Mouse (Mus musculus) embryonic facial prominence, embryonic 10.5 days (tissue): Measurements from ENCODE around the gene Pxylp1. TPM values are rescaled to one million over a fixed set of nuclear protein-coding genes. Genes with fewer than 3 reads are reported as not detected.
"Not testable (repeated sequence)": the region's sequence is repeated elsewhere in the genome, so short reads cannot be mapped to it uniquely, and the experiment has no call there.

Source experiments
- DNase-seq: peaks from one replicate; pipeline ENCODE4 v3.0.0-alpha.2; 2017; ENCODE audit warnings: low spot score
- H3K27ac ChIP-seq: fragments of 300-500 bp; sonication (generic); replicated peaks from 2 replicates; pipeline ENCODE4 v1.5.1; 2016; ENCODE audit warnings: mild to moderate bottlenecking
- H3K27me3 ChIP-seq: fragments of 300-500 bp; sonication (generic); replicated peaks from 2 replicates; pipeline ENCODE4 v1.6.1; 2016; ENCODE audit warnings: low read depth, mild to moderate bottlenecking; ENCODE audit not compliant: poor library complexity, severe bottlenecking
- H3K36me3 ChIP-seq: fragments of 300-500 bp; sonication (generic); replicated peaks from 2 replicates; pipeline ENCODE4 v1.6.1; 2016; ENCODE audit warnings: mild to moderate bottlenecking, moderate library complexity
- H3K4me1 ChIP-seq: fragments of 300-500 bp; sonication (generic); 2 replicates; pipeline ENCODE4 v1.6.1; 2016
- H3K4me3 ChIP-seq: fragments of 300-500 bp; sonication (generic); 2 replicates; pipeline ENCODE4 v1.5.1; 2016; ENCODE audit warnings: mild to moderate bottlenecking, moderate library complexity
- H3K9me3 ChIP-seq: fragments of 300-500 bp; sonication (generic); 2 replicates; pipeline ENCODE4 v1.6.1; 2016; ENCODE audit warnings: mild to moderate bottlenecking
- WGBS: fragments of 180-500 bp; shearing (Covaris S2); methylation state at CpG from one replicate; pipeline ENCODE4 v1.1.7; 2016; 5-methylcytosine and 5-hydroxymethylcytosine counted together
- polyA plus RNA-seq: library from polyadenylated mRNA; unstranded; fragments of >200 nt; fragmentation: Nextera tagmentation; extraction: Ambion mirVana; gene quantifications from 2 replicates; pipeline ENCODE4 v1.2.1, GENCODE M21; 2016

Gene Pxylp1
- polyA plus RNA-seq = 16.7 and 17.5 TPM in 2 replicates

- Histone ChIP-seq H3K27me3 (peaks cover 38% of the 10 kb centered on the region), H3K4me1 (peaks cover 56% of the 10 kb centered on the region), H3K9me3 (no peaks in the 10 kb centered on the region), H3K27ac (peak within 1 kb of the TSS; percentile 40; the same call in 1 of the 2 replicates), H3K36me3 (no peaks in the 10 kb centered on the region), H3K4me3 (no peak within 1 kb of the TSS)
- peak; percentile 58 for DNase-seq
- WGBS = 5% methylated on average over 3 of the region's 3 CpGs
These were observed at the start of gene Pxylp1 for GRCm38 (mm10) chr9:96892546-96892945. TSS of gene Pxylp1 (minus strand) at chr9:96892669.

DNA sequence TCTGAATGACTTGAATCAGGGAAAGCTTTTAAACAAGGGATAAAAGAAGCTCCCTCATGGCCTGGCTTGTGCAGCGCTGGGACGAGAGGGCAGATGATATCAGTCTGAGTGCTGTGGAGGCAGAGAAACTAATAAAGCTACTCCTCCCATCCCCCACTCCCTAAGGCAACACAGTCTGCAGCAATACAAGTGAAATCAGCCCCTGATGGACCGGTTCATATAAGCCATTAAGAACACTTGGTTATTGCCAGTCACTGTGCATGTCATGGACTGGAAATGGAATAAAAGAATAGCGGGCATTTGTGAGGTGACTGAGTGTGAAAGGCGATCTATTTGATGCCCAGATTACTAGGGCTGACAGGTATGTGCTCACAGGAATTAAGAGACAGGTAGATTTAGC, 46.4 kb upstream of the Pxylp1 start:
- peaks cover 11% of the 10 kb centered on the region; the same call in 1 of the 2 replicates for H3K4me1 ChIP-seq
- H3K27me3 ChIP-seq = 0 out of 2 replicates have a peak, but pooled peaks cover 6% of the 10 kb centered on the region
- peaks cover 5% of the 10 kb centered on the region; the same call in 1 of the 2 replicates for H3K9me3 ChIP-seq
- WGBS = 72% methylated on average over 5 of the region's 5 CpGs
- H3K4me3 ChIP-seq = no peak overlapping the region
- no peak overlapping the region for H3K27ac ChIP-seq
- DNase-seq = no peak
- H3K36me3 ChIP-seq = peaks cover 58% of the 10 kb centered on the region

DNA sequence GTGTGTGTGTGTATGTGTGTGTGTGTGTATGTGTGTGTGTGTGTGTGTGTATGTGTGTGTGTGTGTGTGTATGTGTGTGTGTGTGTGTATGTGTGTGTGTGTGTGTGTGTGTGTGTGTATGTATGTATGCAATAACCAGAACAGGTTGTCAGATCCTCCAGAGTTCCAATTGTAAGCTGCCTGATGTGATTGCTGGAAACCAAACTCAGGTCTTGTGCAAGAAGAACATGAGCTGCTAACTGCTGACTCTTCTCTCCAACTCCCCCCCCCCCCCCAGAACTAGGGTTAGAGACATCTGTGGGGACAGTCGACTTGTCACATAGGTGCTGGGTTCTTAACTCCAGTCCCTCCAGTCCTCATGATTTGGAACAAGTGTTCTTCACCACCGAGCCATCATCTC, 44.0 kb upstream of the Pxylp1 start:
- H3K27me3 ChIP-seq, H3K9me3 ChIP-seq, H3K27ac ChIP-seq, H3K4me3 ChIP-seq, DNase-seq: not testable (repeated sequence)
- peaks cover 11% of the 10 kb centered on the region; the same call in 1 of the 2 replicates for H3K4me1 ChIP-seq
- H3K36me3 ChIP-seq = peaks cover 33% of the 10 kb centered on the region
- WGBS = 94% methylated on average over 2 of the region's 2 CpGs

GRCm38 (mm10) chr9:96935556-96936300, 43.3 kb upstream of the Pxylp1 start:
- H3K9me3 ChIP-seq = peaks cover under 1% of the 10 kb centered on the region; the same call in 1 of the 2 replicates
- no peak for DNase-seq
- peaks cover 26% of the 10 kb centered on the region for H3K36me3 ChIP-seq
- peaks cover 11% of the 10 kb centered on the region; the same call in 1 of the 2 replicates for H3K4me1 ChIP-seq
- H3K4me3 ChIP-seq = no peak overlapping the region
- H3K27me3 ChIP-seq = no peaks in the 10 kb centered on the region
- WGBS = 49% methylated on average over 15 of the region's 15 CpGs
- H3K27ac ChIP-seq = no peak overlapping the region

DNA sequence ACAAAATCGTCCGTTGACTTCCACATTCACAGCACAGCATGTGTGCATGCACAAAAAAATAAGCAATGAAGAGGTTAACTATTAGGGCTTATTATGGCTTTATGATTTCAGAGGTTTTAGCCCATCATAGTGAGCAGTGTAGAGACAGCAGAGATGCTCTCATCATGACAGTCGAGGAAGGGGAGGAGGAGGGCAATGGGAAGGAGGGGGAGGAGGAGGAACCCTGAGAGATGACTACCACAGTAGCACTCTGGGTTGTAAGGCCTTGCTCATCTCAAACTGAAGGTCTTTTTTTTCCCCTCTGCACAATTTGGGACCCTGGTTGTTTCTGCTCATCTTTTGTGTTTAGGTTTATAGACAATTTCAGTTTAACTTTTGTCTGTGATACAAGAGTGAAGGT, 42.3 kb upstream of the Pxylp1 start:
- no peak overlapping the region for H3K4me3 ChIP-seq
- 77% methylated on average over 3 of the region's 3 CpGs for WGBS

DNA sequence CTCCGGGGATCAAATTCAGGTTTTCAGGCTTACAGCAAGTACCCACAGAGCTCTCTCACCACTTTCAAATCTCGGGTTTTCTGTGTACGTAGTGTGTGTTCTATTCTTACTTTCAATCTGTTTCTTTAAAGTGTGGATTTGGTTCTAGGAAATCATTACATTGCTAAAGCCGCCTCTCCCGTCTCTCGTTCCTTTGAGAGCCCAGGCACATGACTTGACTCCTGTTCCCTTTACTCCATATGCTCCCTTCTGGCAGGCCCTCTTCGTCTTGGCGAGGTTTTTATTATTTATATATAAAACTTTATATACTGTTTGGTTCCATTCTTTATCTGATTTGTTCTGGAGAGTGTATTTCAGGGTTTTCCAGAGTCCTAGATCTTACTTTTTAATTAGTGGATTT, 40.3 kb upstream of the Pxylp1 start:
- Histone ChIP-seq H3K27me3 (peaks cover 10% of the 10 kb centered on the region; the same call in 1 of the 2 replicates), H3K4me3 (no peak overlapping the region), H3K36me3 (peaks cover 5% of the 10 kb centered on the region), H3K9me3 (no peaks in the 10 kb centered on the region; the same call in 1 of the 2 replicates), H3K27ac (no peak overlapping the region), H3K4me1 (peaks cover 3% of the 10 kb centered on the region; the same call in 1 of the 2 replicates)
- 90% methylated on average over 8 of the region's 8 CpGs for WGBS
- no peak for DNase-seq

More for the DNA sequence above, 42.3 kb upstream of the Pxylp1 start:
- Histone ChIP-seq H3K27me3 (0 out of 2 replicates have a peak, but pooled peaks cover 2% of the 10 kb centered on the region), H3K9me3 (no peaks in the 10 kb centered on the region; the same call in 1 of the 2 replicates), H3K36me3 (peaks cover 20% of the 10 kb centered on the region), H3K27ac (no peak overlapping the region), H3K4me1 (peaks cover 11% of the 10 kb centered on the region; the same call in 1 of the 2 replicates)
- DNase-seq = no peak

- no peak overlapping the region for H3K27ac ChIP-seq
- peaks cover 24% of the 10 kb centered on the region for H3K27me3 ChIP-seq
- no peak for DNase-seq
These were observed 31.3 kb upstream of the Pxylp1 start for GRCm38 (mm10) chr9:96923577-96924316.

DNA sequence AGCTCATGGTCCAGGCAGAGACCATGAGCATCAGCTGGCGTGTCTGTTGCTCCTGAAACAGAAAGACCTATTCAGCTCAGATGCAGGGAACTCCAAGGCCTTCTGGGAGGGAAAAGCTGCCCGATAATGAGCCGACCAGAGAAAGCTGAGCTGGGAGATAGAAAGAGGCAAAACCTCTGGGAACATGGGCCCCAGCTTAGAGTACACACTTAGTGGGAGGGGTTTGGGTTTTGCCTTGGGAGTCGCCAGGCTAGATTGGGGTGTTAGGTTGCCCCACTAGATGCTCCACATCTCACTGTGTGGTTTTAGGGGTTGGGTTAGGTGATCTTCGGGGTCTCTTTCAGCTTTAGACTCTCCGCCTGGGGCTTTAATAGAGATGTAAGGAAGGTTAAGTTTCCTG, 30.6 kb upstream of the Pxylp1 start:
- H3K9me3 ChIP-seq = 0 out of 2 replicates have a peak, but pooled peaks cover 5% of the 10 kb centered on the region
- H3K4me3 ChIP-seq = no peak overlapping the region
- no peak for DNase-seq
- no peaks in the 10 kb centered on the region for H3K36me3 ChIP-seq
- H3K27me3 ChIP-seq = peaks cover 24% of the 10 kb centered on the region
- H3K4me1 ChIP-seq = peaks cover 6% of the 10 kb centered on the region
- 77% methylated on average over 6 of the region's 6 CpGs for WGBS
- H3K27ac ChIP-seq = no peak overlapping the region

More at GRCm38 (mm10) chr9:96923577-96924316, 31.3 kb upstream of the Pxylp1 start:
- WGBS = 80% methylated on average over 17 of the region's 17 CpGs
- no peak overlapping the region for H3K4me3 ChIP-seq
- H3K36me3 ChIP-seq = no peaks in the 10 kb centered on the region
- H3K9me3 ChIP-seq = 0 out of 2 replicates have a peak, but pooled peaks cover 5% of the 10 kb centered on the region
- H3K4me1 ChIP-seq = peaks cover 6% of the 10 kb centered on the region

GRCm38 (mm10) chr9:96916620-96917538, 24.4 kb upstream of the Pxylp1 start:
- Histone ChIP-seq H3K36me3 (no peaks in the 10 kb centered on the region), H3K4me3 (no peak overlapping the region), H3K4me1 (no peaks in the 10 kb centered on the region), H3K9me3 (0 out of 2 replicates have a peak, but pooled peaks cover 5% of the 10 kb centered on the region), H3K27me3 (no peaks in the 10 kb centered on the region; the same call in 1 of the 2 replicates), H3K27ac (no peak overlapping the region)
- WGBS = 41% methylated on average over 27 of the region's 27 CpGs
- DNase-seq = peak; percentile 94

- 51% methylated on average over 7 of the region's 7 CpGs for WGBS
These were observed 23.6 kb upstream of the Pxylp1 start for GRCm38 (mm10) chr9:96916076-96916475.

GRCm38 (mm10) chr9:96914851-96915250, 22.4 kb upstream of the Pxylp1 start:
- Histone ChIP-seq H3K27ac (no peak overlapping the region), H3K4me1 (no peaks in the 10 kb centered on the region), H3K36me3 (no peaks in the 10 kb centered on the region), H3K27me3 (no peaks in the 10 kb centered on the region), H3K4me3 (no peak overlapping the region), H3K9me3 (0 out of 2 replicates have a peak, but pooled peaks cover 5% of the 10 kb centered on the region)
- DNase-seq = no peak
- WGBS = 86% methylated on average over 6 of the region's 6 CpGs

More at GRCm38 (mm10) chr9:96916076-96916475, 23.6 kb upstream of the Pxylp1 start:
- H3K36me3 ChIP-seq = no peaks in the 10 kb centered on the region
- no peak overlapping the region for H3K27ac ChIP-seq
- no peaks in the 10 kb centered on the region for H3K27me3 ChIP-seq
- no peak overlapping the region for H3K4me3 ChIP-seq
- no peak for DNase-seq
- H3K9me3 ChIP-seq = 0 out of 2 replicates have a peak, but pooled peaks cover 5% of the 10 kb centered on the region
- no peaks in the 10 kb centered on the region for H3K4me1 ChIP-seq
